Mouse (Mus musculus): ENCODE data around the gene 2610008E11Rik. TPM values are rescaled to one million over a fixed set of nuclear protein-coding genes. Genes with fewer than 3 reads are reported as not detected.
"Not testable (repeated sequence)": the region's sequence is repeated elsewhere in the genome, so short reads cannot be mapped to it uniquely, and the experiment has no call there.

2610008E11Rik gene
- polyA plus RNA-seq, 1 experiment from 2014 or later = 3.7 TPM

GRCm38 (mm10) chr10:79057370-79057769 is 40.0 kb downstream of the 2610008E11Rik start:
- DNase-seq; H3K4me1 ChIP-seq (replicated peaks); H3K9ac ChIP-seq; H3K27ac ChIP-seq; H3K36me3 ChIP-seq; H3K4me2 ChIP-seq; H3K9me3 ChIP-seq (replicated peaks); H3K4me3 ChIP-seq (replicated peaks); H3K27me3 ChIP-seq: not testable (repeated sequence)
- WGBS (ENCODE audit: insufficient replicate concordance) = 40% methylated on average over 3 of the region's 3 CpGs
- ATAC-seq (ENCODE audit: low read depth) = peak; percentile 47; the same call in 1 of the 2 replicates

- H3K27me3 ChIP-seq; H3K4me1 ChIP-seq (replicated peaks); H3K27ac ChIP-seq; H3K9ac ChIP-seq; H3K36me3 ChIP-seq; DNase-seq; H3K9me3 ChIP-seq (replicated peaks); H3K4me2 ChIP-seq; H3K4me3 ChIP-seq (replicated peaks); ATAC-seq (ENCODE audit: low read depth): not testable (repeated sequence)
- WGBS (ENCODE audit: insufficient replicate concordance) = 68% methylated on average over 2 of the region's 2 CpGs
These were observed 54.9 kb downstream of the 2610008E11Rik start for GRCm38 (mm10) chr10:79042457-79042856.

- no peak for ATAC-seq (ENCODE audit: low read depth)
- DNase-seq = no peak
These were observed 69.0 kb downstream of the 2610008E11Rik start, which contains the start of gene Olfr57 for GRCm38 (mm10) chr10:79028441-79028840. Olfr57 (plus strand) TSS chr10:79028741.

More at GRCm38 (mm10) chr10:79028441-79028840, 69.0 kb downstream of the 2610008E11Rik start, which contains the start of gene Olfr57:
- no peaks in the 10 kb centered on the region for H3K36me3 ChIP-seq
- H3K4me1 ChIP-seq (replicated peaks) = no peaks in the 10 kb centered on the region
- no peak within 1 kb of the TSS for H3K4me2 ChIP-seq
- no peaks in the 10 kb centered on the region for H3K9me3 ChIP-seq (replicated peaks)
- no peaks in the 10 kb centered on the region for H3K27me3 ChIP-seq
- H3K4me3 ChIP-seq (replicated peaks) = no peak within 1 kb of the TSS
- H3K9ac ChIP-seq = no peak within 1 kb of the TSS
- H3K27ac ChIP-seq = no peak within 1 kb of the TSS

Other genes starting within 250 kb of the 2610008E11Rik start
- not detected in 2 replicates for gene Olfr1356, start 245.4 kb downstream of the 2610008E11Rik start, polyA plus RNA-seq (2015; fragmentation: Nextera tagmentation; extraction: Ambion mirVana)
- not detected in 2 replicates for gene Olfr1355, start 222.1 kb downstream of the 2610008E11Rik start, polyA plus RNA-seq (2015; fragmentation: Nextera tagmentation; extraction: Ambion mirVana)
- not detected in 2 replicates for gene Olfr1354, start 184.4 kb downstream of the 2610008E11Rik start, polyA plus RNA-seq (2015; fragmentation: Nextera tagmentation; extraction: Ambion mirVana)
- not detected in 2 replicates for gene Olfr8, start 147.0 kb downstream of the 2610008E11Rik start, polyA plus RNA-seq (2015; fragmentation: Nextera tagmentation; extraction: Ambion mirVana)
- not detected in 2 replicates for gene Olfr1353, start 134.3 kb downstream of the 2610008E11Rik start, polyA plus RNA-seq (2015; fragmentation: Nextera tagmentation; extraction: Ambion mirVana)
- not detected in 2 replicates for gene Olfr1352, start 116.5 kb downstream of the 2610008E11Rik start, polyA plus RNA-seq (2015; fragmentation: Nextera tagmentation; extraction: Ambion mirVana)
- not detected in 2 replicates for gene Olfr1351, start 85.1 kb downstream of the 2610008E11Rik start, polyA plus RNA-seq (2015; fragmentation: Nextera tagmentation; extraction: Ambion mirVana)
- gene Olfr57, start 68.9 kb downstream of the 2610008E11Rik start, polyA plus RNA-seq (2015; fragmentation: Nextera tagmentation; extraction: Ambion mirVana) = 0.06 TPM in 1 of 2 replicates, not detected in the other
- gene Vmn2r80, start 51.2 kb upstream of the 2610008E11Rik start, polyA plus RNA-seq (2015; fragmentation: Nextera tagmentation; extraction: Ambion mirVana) = not detected in 2 replicates
- gene Vmn2r81, start 150.1 kb upstream of the 2610008E11Rik start, polyA plus RNA-seq (2015; fragmentation: Nextera tagmentation; extraction: Ambion mirVana) = not detected in 2 replicates

All from liver, embryonic 13.5 days (tissue).